In genomic region chr11:62494754-62495275, GRCm38 (mm10) we compare ENCODE assay signal across 8 mouse cellular contexts. TPM values are rescaled to one million over a fixed set of nuclear protein-coding genes. Genes with fewer than 3 reads are reported as not detected.
DNase-seq lines count a peak whose midpoint lies in the region; ATAC-seq and TF ChIP-seq lines count a peak whose summit lies in the region.

No protein-coding gene starts in this region.

- no peak for ATAC-seq in neural tube, embryonic 12.5 days (ENCODE audit: low FRiP score, low read depth)

- no peaks in the 10 kb centered on the region for H3K36me3 ChIP-seq in liver, adult 2 months (ENCODE audit: control insufficient read depth, insufficient read depth, low read length)
- H3K36me3 ChIP-seq in neural tube, embryonic 12.5 days, result no peaks in the 10 kb centered on the region

- peak overlapping the region; percentile 85 for H3K27ac ChIP-seq in liver, adult 2 months (replicated peaks; ENCODE audit: insufficient read depth, low read depth, low read length)
- no peak overlapping the region for H3K27ac ChIP-seq in neural tube, embryonic 12.5 days

- no peak overlapping the region for H3K4me2 ChIP-seq in neural tube, embryonic 12.5 days (replicated peaks)

- H3K4me1 ChIP-seq in liver, adult 2 months (ENCODE audit: control insufficient read depth, insufficient read depth, low read length), result peaks cover 15% of the 10 kb centered on the region
- H3K4me1 ChIP-seq in neural tube, embryonic 12.5 days, result peaks cover 11% of the 10 kb centered on the region

- WGBS in liver, adult 2 months, result 6% methylated on average over 6 of the region's 6 CpGs
- 2% methylated on average over 6 of the region's 6 CpGs for WGBS in neural tube, embryonic 12.5 days

- H3K79me2 ChIP-seq in liver, adult 2 months (ENCODE audit: control insufficient read depth, insufficient read depth, low read length), result no peaks in the 10 kb centered on the region

- H3K4me3 ChIP-seq in liver, adult 2 months (ENCODE audit: insufficient read depth, low read depth, low read length), result no peak overlapping the region
- no peak overlapping the region for H3K4me3 ChIP-seq in neural tube, embryonic 12.5 days

- no peak for TF ChIP-seq CTCF in liver, adult 2 months (IDR thresholded peaks at IDR 0.05; ENCODE audit: low read depth, low read length)

- peak; percentile 12 for DNase-seq in left cerebral cortex, adult 11 months (ENCODE audit: low spot score)
- DNase-seq in left cerebral cortex, postnatal 4 days, result no peak
- DNase-seq in brain, adult 2 months (ENCODE audit: low read depth, low spot score), result peak; percentile 48
- peak; percentile 29 for DNase-seq in gastrocnemius, postnatal 14 days
- DNase-seq in kidney, adult 11 months, result peak; percentile 94
- DNase-seq in liver, adult 2 months (ENCODE audit: extremely low read depth, low read depth, low spot score), result peak; percentile 98
- peak; percentile 62 to 76 for DNase-seq in thymus, postnatal 36 days

- no peaks in the 10 kb centered on the region for H3K27me3 ChIP-seq in liver, adult 2 months (ENCODE audit: control insufficient read depth, insufficient read depth, low read length)
- no peaks in the 10 kb centered on the region for H3K27me3 ChIP-seq in neural tube, embryonic 12.5 days (replicated peaks)

- TF ChIP-seq POLR2A in liver, adult 2 months (IDR thresholded peaks at IDR 0.05; ENCODE audit: extremely low read depth, insufficient read depth, low read length), result 0 out of 2 replicates have a peak, but pooled peaks have one; percentile 14

- no peaks in the 10 kb centered on the region for H3K9me3 ChIP-seq in neural tube, embryonic 12.5 days

- peak overlapping the region; percentile 45 for H3K9ac ChIP-seq in liver, adult 2 months (ENCODE audit: low read depth, low read length)
- 0 out of 2 replicates have a peak overlapping the region, but pooled peaks have one; percentile 17 for H3K9ac ChIP-seq in neural tube, embryonic 12.5 days

- intact Hi-C loops in left cerebral cortex, postnatal 4 days (cut with DNase I), result no loop called here
- intact Hi-C loops in gastrocnemius, postnatal 14 days (cut with DNase I; ENCODE audit: low total_unique reads), result loop anchor here (5.0 kb wide), 1 partner anchor 33 kb away; no protein-coding TSS in a partner anchor

RNA-seq across cellular contexts. Expression of gene Ncor1, which starts 36.5 kb away (rescaled TPM):
- 100 to 1,000 TPM; 287 to 297 TPM for total RNA-seq in left cerebral cortex, postnatal 4 days (2021)
- total RNA-seq in gastrocnemius, postnatal 14 days (2021), result 100 to 1,000 TPM; 109 to 116 TPM
- total RNA-seq in liver, adult 2 months (2014; rRNA removed), result 48.0 and 51.4 TPM in 2 replicates
- 45.7 and 46.8 TPM in 2 replicates for polyA plus RNA-seq in liver, adult 2 months (2012; rRNA removed)
- polyA plus RNA-seq in neural tube, embryonic 12.5 days (2016; fragmentation: Nextera tagmentation; extraction: Ambion mirVana), result 194 and 201 TPM in 2 replicates

RNA-seq across cellular contexts. Expression of gene Pigl, which starts 36.6 kb away (rescaled TPM):
- total RNA-seq in left cerebral cortex, postnatal 4 days (2021), result 1 to 10 TPM; 5.4 to 6.8 TPM
- 1 to 10 TPM; 2.7 to 3.0 TPM for total RNA-seq in gastrocnemius, postnatal 14 days (2021)
- 1.5 and 1.9 TPM in 2 replicates for total RNA-seq in liver, adult 2 months (2014; rRNA removed)
- 2.8 and 3.6 TPM in 2 replicates for polyA plus RNA-seq in liver, adult 2 months (2012; rRNA removed)
- 10.7 and 10.8 TPM in 2 replicates for polyA plus RNA-seq in neural tube, embryonic 12.5 days (2016; fragmentation: Nextera tagmentation; extraction: Ambion mirVana)

RNA-seq across cellular contexts. Expression of gene Cenpv, which starts 44.2 kb away (rescaled TPM):
- total RNA-seq in left cerebral cortex, postnatal 4 days (2021), result 10 to 100 TPM; 64.5 to 76.9 TPM
- 10 to 100 TPM; 15.4 to 20.4 TPM for total RNA-seq in gastrocnemius, postnatal 14 days (2021)
- 20.5 and 26.6 TPM in 2 replicates for total RNA-seq in liver, adult 2 months (2014; rRNA removed)
- 31.6 and 32.6 TPM in 2 replicates for polyA plus RNA-seq in liver, adult 2 months (2012; rRNA removed)
- 68.5 and 73.7 TPM in 2 replicates for polyA plus RNA-seq in neural tube, embryonic 12.5 days (2016; fragmentation: Nextera tagmentation; extraction: Ambion mirVana)

RNA-seq across cellular contexts. Expression of gene Ubb, which starts 56.2 kb away (rescaled TPM):
- total RNA-seq in left cerebral cortex, postnatal 4 days (2021), result 1,000 to 10,000 TPM; 1,560 to 1,622 TPM
- 1,000 to 10,000 TPM; 1,001 to 1,005 TPM for total RNA-seq in gastrocnemius, postnatal 14 days (2021)
- total RNA-seq in liver, adult 2 months (2014; rRNA removed), result 621 and 698 TPM in 2 replicates
- polyA plus RNA-seq in liver, adult 2 months (2012; rRNA removed), result 644 and 809 TPM in 2 replicates
- polyA plus RNA-seq in neural tube, embryonic 12.5 days (2016; fragmentation: Nextera tagmentation; extraction: Ambion mirVana), result 3,967 and 4,014 TPM in 2 replicates
